Mouse (Mus musculus) limb, embryonic 13.5 days (tissue): ENCODE measurements around the gene C1qtnf6. TPM values are rescaled to one million over a fixed set of nuclear protein-coding genes. Genes with fewer than 3 reads are reported as not detected.

Experiments
- ATAC-seq: fragments of 200-750 bp; cut with Nextera tagmentation; 2 replicates; pipeline ENCODE4 v1.8.0; 2017; ENCODE audit warnings: low read depth, moderate number of reproducible peaks, moderate TSS enrichment; ENCODE audit not compliant: low FRiP score
- H3K27ac ChIP-seq: fragments of 300-500 bp; sonication (generic); 2 replicates; pipeline ENCODE4 v1.5.1; 2015; ENCODE audit warnings: inconsistent platforms, mild to moderate bottlenecking, moderate library complexity
- H3K27me3 ChIP-seq: fragments of 300-500 bp; sonication (generic); 2 replicates; pipeline ENCODE4 v1.6.1; 2015; ENCODE audit warnings: mild to moderate bottlenecking, inconsistent platforms
- H3K36me3 ChIP-seq: fragments of 300-500 bp; sonication (generic); 2 replicates; pipeline ENCODE4 v1.6.1; 2015; ENCODE audit warnings: inconsistent platforms, mild to moderate bottlenecking, moderate library complexity
- H3K4me1 ChIP-seq: fragments of 300-500 bp; sonication (generic); 2 replicates; pipeline ENCODE4 v1.6.1; 2015; ENCODE audit warnings: inconsistent platforms
- H3K4me2 ChIP-seq: fragments of 300-500 bp; sonication (generic); replicated peaks from 2 replicates; pipeline ENCODE4 v1.6.1; 2015; ENCODE audit warnings: inconsistent platforms, mild to moderate bottlenecking, moderate library complexity
- H3K4me3 ChIP-seq: fragments of 300-500 bp; sonication (generic); 2 replicates; pipeline ENCODE4 v1.5.1; 2015; ENCODE audit warnings: moderate library complexity, mild to moderate bottlenecking, inconsistent platforms
- H3K9ac ChIP-seq: fragments of 300-500 bp; sonication (generic); 2 replicates; pipeline ENCODE4 v1.6.1; 2015; ENCODE audit warnings: mild to moderate bottlenecking, inconsistent platforms
- H3K9me3 ChIP-seq: fragments of 300-500 bp; sonication (generic); 2 replicates; pipeline ENCODE4 v1.6.1; 2016; ENCODE audit warnings: inconsistent platforms
- WGBS: fragments of 180-500 bp; shearing (Covaris S2); methylation state at CpG from one replicate; pipeline ENCODE4 v1.1.7; 2015; 5-methylcytosine and 5-hydroxymethylcytosine counted together
- polyA plus RNA-seq: library from polyadenylated mRNA; unstranded; fragments of >200 nt; fragmentation: Nextera tagmentation; extraction: Ambion mirVana; gene quantifications from 2 replicates; pipeline ENCODE4 v1.2.1, GENCODE M21; 2015

The C1qtnf6 gene
- polyA plus RNA-seq, 1 experiment from 2014 or later = 32.2 TPM

DNA sequence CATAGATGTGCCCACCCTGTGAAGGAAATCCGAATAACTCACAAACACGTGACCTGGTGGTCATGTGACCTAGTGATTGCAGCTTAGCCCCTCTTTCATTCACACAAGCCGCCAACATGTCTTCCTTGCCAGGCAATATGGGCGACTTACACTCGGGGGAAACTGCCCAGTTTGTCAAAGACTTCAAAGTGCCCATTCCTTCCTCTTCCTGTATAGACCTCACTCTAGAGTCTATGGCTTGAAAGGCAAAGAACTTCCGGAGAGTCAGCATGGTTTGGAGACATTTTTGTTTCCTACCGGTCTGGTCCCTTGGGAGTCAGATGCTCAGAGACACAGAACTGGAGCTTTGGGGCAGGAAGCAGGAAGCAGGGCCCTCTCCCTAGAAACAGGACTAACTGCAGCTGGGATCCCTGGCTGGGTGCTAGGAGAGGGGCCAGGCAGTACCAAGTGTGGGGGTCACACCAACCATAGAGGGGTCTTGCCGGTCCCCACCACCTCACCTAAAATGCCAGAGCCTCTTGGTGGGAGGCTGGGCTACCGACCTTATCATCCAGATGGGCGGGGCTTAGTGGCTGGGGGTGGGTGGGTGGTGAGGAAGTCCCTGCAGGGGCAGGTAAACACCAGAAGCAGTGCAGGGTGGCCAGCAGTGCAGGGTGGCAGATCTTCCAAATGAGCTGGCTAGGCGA lies 2.3 kb downstream of the C1qtnf6 start:
- Histone ChIP-seq H3K4me2 (peak overlapping the region; percentile 80), H3K4me1 (peaks cover 44% of the 10 kb centered on the region), H3K9ac (peak overlapping the region; percentile 72), H3K27me3 (no peaks in the 10 kb centered on the region), H3K36me3 (peaks cover 10% of the 10 kb centered on the region), H3K27ac (peak overlapping the region; percentile 80), H3K9me3 (no peaks in the 10 kb centered on the region), H3K4me3 (peak overlapping the region; percentile 49)
- ATAC-seq = no peak
- WGBS = 47% methylated on average over 11 of the region's 11 CpGs

DNA sequence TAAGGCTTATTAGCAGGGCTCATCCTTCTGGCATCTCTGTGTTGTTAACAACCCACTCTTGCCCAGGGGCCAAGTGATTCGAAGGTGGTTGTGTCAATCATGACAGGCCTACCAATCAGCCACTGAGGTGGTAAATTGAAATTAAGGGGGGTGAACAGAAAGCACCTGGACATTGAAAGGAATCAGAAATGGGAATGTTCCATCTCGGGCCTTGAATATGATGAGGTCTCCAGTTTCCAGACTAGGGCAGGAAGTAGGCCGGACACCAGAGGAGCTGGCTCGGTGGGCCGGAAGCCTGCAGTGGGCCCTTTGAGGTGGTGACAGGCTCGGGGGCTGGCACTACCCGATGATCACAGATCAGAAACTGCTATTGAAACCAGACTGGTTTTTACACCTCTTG lies 3.2 kb downstream of the C1qtnf6 start:
- WGBS = 77% methylated on average over 7 of the region's 7 CpGs
- Histone ChIP-seq H3K27ac (no peak overlapping the region), H3K9me3 (no peaks in the 10 kb centered on the region), H3K27me3 (no peaks in the 10 kb centered on the region), H3K4me3 (no peak overlapping the region), H3K4me1 (peaks cover 44% of the 10 kb centered on the region), H3K9ac (peak overlapping the region; percentile 19; the same call in 1 of the 2 replicates), H3K4me2 (peak overlapping the region; percentile 80), H3K36me3 (peaks cover 10% of the 10 kb centered on the region)
- no peak for ATAC-seq

DNA sequence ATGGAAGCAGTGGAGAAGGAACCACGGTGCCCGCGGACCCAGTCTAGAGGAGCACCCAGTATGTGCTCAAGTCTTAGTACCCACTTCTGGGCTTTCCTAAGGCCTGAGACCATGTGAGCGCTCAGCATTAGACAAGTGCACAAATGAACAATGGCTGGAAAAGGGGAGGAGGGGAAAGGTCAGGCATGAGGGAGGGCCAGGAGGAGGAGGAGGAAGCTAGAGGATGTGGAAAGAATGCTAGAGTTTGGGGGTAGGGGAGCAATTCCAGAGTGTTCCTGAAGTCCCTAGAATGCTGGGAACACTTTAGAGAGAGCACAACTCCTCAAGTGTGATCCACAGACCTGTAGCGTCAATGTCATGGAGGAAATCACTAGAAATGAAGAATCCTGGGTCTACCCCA lies 7.1 kb downstream of the C1qtnf6 start:
- Histone ChIP-seq H3K36me3 (peaks cover 10% of the 10 kb centered on the region), H3K9me3 (no peaks in the 10 kb centered on the region), H3K9ac (no peak overlapping the region), H3K4me2 (no peak overlapping the region), H3K27me3 (no peaks in the 10 kb centered on the region), H3K4me3 (no peak overlapping the region), H3K4me1 (peaks cover 20% of the 10 kb centered on the region), H3K27ac (no peak overlapping the region)
- 91% methylated on average over 5 of the region's 5 CpGs for WGBS
- no peak for ATAC-seq

DNA sequence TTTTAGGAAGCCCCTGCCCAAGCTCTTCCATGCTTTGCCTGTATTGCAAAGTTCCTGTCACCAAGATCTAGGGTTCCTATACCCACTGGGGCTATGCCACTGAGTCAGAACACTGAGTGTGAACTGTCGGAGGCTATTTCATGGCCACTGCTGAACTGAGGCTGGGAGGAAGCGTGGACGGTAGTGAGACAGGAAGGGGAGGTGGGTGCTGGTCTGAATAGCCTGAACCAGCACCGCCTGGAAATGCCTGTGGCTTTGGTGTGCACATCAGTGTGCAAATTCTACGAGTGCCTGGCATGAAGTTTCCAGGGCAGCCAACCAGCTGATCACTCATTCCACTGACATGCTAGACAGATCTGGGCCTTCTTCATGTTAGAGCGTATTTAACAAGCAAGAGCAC lies 9.3 kb downstream of the C1qtnf6 start:
- no peak overlapping the region for H3K9ac ChIP-seq
- H3K4me2 ChIP-seq = no peak overlapping the region
- no peak overlapping the region for H3K27ac ChIP-seq
- peaks cover 10% of the 10 kb centered on the region for H3K36me3 ChIP-seq
- no peak for ATAC-seq
- peaks cover 9% of the 10 kb centered on the region for H3K4me1 ChIP-seq
- H3K27me3 ChIP-seq = no peaks in the 10 kb centered on the region
- WGBS = 75% methylated on average over 6 of the region's 6 CpGs
- H3K9me3 ChIP-seq = no peaks in the 10 kb centered on the region
- H3K4me3 ChIP-seq = no peak overlapping the region

DNA sequence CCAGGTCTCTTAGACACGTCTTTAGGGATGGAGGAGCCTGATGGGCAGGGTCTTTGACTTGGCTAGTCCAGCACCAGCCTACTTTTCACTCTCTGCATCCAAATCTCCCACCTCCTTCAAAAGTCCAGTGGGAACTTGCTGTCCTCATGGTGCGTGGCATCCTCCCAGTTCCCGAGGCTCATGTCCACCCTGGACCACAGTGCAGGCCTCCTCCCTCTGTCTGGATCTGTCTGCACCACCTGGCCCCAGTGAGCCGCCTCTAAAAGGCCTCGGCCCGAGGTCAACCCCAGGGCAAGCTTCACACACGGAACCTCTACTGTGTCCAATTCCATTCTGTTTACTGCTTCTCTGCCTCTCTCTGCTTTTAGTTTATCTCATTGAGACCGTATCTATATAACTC lies 9.9 kb downstream of the C1qtnf6 start:
- H3K27me3 ChIP-seq = no peaks in the 10 kb centered on the region
- WGBS = 70% methylated on average over 8 of the region's 8 CpGs
- H3K4me3 ChIP-seq = no peak overlapping the region
- no peak overlapping the region for H3K4me2 ChIP-seq
- no peak overlapping the region for H3K9ac ChIP-seq
- ATAC-seq = no peak
- peaks cover 10% of the 10 kb centered on the region for H3K36me3 ChIP-seq
- no peaks in the 10 kb centered on the region for H3K9me3 ChIP-seq
- H3K4me1 ChIP-seq = peaks cover 10% of the 10 kb centered on the region
- no peak overlapping the region for H3K27ac ChIP-seq

DNA sequence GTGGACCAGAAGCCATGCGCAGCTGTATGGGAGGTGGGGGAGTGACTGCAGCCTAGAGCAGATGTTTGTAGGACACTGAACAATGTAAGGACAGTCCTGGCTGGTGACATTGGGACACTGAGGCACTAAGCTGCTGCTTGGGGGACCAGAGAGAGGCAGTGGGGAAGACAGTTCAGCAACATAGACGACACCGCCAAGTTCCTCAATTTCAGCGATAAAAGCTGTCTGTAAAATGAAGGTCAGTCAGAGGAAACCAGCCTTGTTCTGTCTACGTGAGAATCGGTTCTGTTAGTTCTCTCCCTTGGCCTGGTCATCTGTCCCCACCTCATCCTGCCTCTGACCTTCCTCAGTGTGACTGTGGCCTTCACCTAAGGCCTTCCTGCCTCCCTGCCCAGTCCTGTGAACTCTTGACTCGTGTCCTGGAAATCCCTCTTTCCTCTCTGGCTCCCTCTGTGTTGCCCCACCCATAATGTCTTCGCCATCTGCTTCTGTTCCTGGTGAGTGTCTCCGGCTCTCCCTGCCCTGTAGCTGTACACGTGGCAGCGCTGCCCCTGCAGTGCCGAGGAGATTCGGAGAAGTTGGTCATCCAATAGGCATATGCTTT lies 11.0 kb downstream of the C1qtnf6 start:
- Histone ChIP-seq H3K36me3 (peaks cover 10% of the 10 kb centered on the region), H3K27ac (no peak overlapping the region), H3K4me2 (no peak overlapping the region), H3K9me3 (no peaks in the 10 kb centered on the region), H3K4me1 (peaks cover 21% of the 10 kb centered on the region), H3K4me3 (no peak overlapping the region), H3K9ac (no peak overlapping the region), H3K27me3 (no peaks in the 10 kb centered on the region)
- 64% methylated on average over 13 of the region's 13 CpGs for WGBS
- ATAC-seq = no peak

DNA sequence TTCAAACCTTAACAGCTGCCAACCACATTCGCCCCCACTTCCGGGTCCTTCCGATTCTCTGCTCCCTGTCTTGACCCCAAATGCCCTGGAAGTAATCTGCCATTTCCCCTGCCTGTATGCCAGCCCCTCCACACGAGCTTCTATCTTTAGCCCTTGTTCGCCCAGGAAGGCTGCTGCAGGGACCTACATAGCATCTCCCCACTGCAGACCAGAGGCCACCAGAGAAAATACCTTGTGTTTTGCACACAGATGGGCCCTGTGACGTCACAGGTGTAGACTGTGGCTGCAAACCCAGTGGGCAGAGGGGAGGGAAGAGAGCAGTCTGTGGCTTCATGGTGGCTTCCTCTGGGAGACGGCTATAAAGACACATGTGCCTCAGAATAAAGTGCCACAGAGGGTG lies 13.0 kb downstream of the C1qtnf6 start:
- Histone ChIP-seq H3K9me3 (no peaks in the 10 kb centered on the region), H3K4me3 (no peak overlapping the region), H3K36me3 (no peaks in the 10 kb centered on the region), H3K4me2 (no peak overlapping the region), H3K4me1 (peaks cover 27% of the 10 kb centered on the region), H3K27me3 (no peaks in the 10 kb centered on the region), H3K9ac (no peak overlapping the region), H3K27ac (no peak overlapping the region)
- no peak for ATAC-seq
- WGBS = 52% methylated on average over 7 of the region's 7 CpGs

DNA sequence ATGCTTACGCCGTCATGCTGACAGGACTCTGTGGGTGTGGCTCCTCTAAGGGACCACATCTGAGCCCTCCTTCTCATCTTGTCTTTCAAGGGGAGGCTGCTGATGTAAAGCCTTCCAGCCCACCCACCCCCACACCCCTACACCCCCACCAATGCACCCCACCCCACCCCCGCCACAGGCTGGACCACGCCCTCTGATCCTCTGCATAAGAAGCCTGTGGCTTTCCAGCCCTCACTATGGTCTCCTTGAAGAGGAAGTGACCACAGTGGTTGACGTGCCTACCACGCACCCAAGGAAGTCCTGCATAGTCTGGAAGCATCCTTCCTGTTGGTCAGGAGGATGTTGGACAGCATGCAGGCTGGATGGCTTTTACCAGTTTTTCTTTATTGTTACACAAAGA lies 15.5 kb downstream of the C1qtnf6 start:
- Histone ChIP-seq H3K9me3 (no peaks in the 10 kb centered on the region), H3K27me3 (no peaks in the 10 kb centered on the region), H3K36me3 (no peaks in the 10 kb centered on the region), H3K4me1 (peaks cover 27% of the 10 kb centered on the region), H3K4me3 (no peak overlapping the region), H3K4me2 (no peak overlapping the region), H3K27ac (no peak overlapping the region), H3K9ac (no peak overlapping the region)
- no peak for ATAC-seq
- 80% methylated on average over 6 of the region's 6 CpGs for WGBS

DNA sequence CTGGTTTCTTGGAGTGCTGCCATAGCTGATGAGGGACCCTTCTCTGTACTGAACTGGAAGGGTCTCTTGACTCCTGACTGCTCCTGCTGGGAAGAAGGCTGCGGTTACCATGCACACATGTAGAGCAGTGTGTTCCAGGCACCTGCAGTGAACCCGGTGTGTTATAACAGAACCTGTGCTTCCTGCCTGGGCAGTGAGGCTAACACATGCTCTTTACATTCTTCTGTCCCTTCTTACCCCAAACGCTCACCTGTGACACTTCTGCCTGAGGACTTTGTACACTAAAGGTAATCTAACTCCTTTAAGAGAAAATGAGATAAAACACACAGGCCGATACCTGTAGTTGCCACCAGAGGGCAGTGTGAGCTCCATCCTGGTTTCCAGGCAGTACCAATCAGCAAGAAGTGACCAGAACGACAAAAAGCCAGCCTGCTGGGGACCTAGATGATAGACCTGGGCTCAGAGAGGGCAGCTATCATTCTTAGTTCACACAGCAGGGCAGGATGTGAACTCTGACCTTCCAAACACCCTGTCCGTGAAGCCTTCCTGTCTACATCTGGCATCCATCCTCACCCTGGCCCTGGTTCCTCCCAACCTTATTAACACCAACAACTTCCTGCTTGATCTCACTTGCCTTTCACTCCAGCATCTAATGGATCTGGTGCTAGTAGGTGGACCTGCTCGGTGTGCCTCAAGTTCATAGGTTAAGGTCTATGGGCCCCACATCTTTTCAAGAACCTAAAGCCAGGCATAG lies 16.6 kb downstream of the C1qtnf6 start:
- H3K36me3 ChIP-seq = no peaks in the 10 kb centered on the region
- peaks cover 37% of the 10 kb centered on the region for H3K4me1 ChIP-seq
- H3K27me3 ChIP-seq = no peaks in the 10 kb centered on the region
- no peak overlapping the region for H3K4me3 ChIP-seq
- H3K27ac ChIP-seq = peak overlapping the region; percentile 11; the same call in 1 of the 2 replicates
- ATAC-seq = peak; percentile 46
- 25% methylated on average over 7 of the region's 7 CpGs for WGBS
- H3K9ac ChIP-seq = 0 out of 2 replicates have a peak overlapping the region, but pooled peaks have one; percentile 32
- H3K4me2 ChIP-seq = no peak overlapping the region
- H3K9me3 ChIP-seq = no peaks in the 10 kb centered on the region

DNA sequence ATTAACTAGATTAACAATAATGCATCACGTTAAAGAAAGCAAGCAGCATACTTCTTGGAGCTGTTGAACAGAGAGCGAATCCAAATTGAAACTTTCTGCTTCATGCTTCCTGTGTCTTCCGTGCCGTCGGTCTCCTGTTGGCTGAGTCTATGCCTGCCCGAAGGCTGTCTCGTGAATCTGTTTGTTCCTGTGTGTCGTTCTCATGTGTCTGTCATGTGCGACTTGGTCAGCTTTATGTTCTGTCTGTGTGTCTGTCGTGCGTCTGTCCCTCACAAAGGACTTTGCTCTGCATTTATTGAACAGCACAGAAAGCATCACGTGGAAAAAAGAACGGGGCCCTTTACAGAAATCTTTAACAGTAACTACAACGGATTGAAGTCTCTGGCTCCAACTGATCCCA lies 18.2 kb downstream of the C1qtnf6 start:
- Histone ChIP-seq H3K4me2 (no peak overlapping the region), H3K4me1 (peaks cover 32% of the 10 kb centered on the region), H3K9ac (no peak overlapping the region), H3K9me3 (no peaks in the 10 kb centered on the region), H3K27me3 (no peaks in the 10 kb centered on the region), H3K4me3 (no peak overlapping the region), H3K36me3 (no peaks in the 10 kb centered on the region), H3K27ac (no peak overlapping the region)
- ATAC-seq = no peak
- WGBS = 87% methylated on average over 14 of the region's 14 CpGs

GRCm38 (mm10) chr15:78511951-78512350 lies 19.3 kb downstream of the C1qtnf6 start:
- H3K27me3 ChIP-seq = no peaks in the 10 kb centered on the region
- H3K9ac ChIP-seq = no peak overlapping the region
- no peak for ATAC-seq
- WGBS = 78% methylated on average over 7 of the region's 7 CpGs
- H3K36me3 ChIP-seq = no peaks in the 10 kb centered on the region
- no peaks in the 10 kb centered on the region for H3K9me3 ChIP-seq
- no peak overlapping the region for H3K4me2 ChIP-seq
- H3K27ac ChIP-seq = no peak overlapping the region
- H3K4me3 ChIP-seq = no peak overlapping the region
- peaks cover 28% of the 10 kb centered on the region for H3K4me1 ChIP-seq

GRCm38 (mm10) chr15:78510736-78511135 lies 20.5 kb downstream of the C1qtnf6 start:
- Histone ChIP-seq H3K27me3 (no peaks in the 10 kb centered on the region), H3K4me1 (peaks cover 21% of the 10 kb centered on the region), H3K4me3 (no peak overlapping the region), H3K36me3 (no peaks in the 10 kb centered on the region), H3K9ac (no peak overlapping the region), H3K27ac (no peak overlapping the region), H3K4me2 (no peak overlapping the region), H3K9me3 (no peaks in the 10 kb centered on the region)
- 91% methylated on average over 6 of the region's 6 CpGs for WGBS
- ATAC-seq = no peak
